Mouse (Mus musculus): ENCODE measurements around the gene Eml6.
A peak's percentile ranks its signal among the peaks of the same experiment; 100 is the strongest.

The Eml6 gene

DNA sequence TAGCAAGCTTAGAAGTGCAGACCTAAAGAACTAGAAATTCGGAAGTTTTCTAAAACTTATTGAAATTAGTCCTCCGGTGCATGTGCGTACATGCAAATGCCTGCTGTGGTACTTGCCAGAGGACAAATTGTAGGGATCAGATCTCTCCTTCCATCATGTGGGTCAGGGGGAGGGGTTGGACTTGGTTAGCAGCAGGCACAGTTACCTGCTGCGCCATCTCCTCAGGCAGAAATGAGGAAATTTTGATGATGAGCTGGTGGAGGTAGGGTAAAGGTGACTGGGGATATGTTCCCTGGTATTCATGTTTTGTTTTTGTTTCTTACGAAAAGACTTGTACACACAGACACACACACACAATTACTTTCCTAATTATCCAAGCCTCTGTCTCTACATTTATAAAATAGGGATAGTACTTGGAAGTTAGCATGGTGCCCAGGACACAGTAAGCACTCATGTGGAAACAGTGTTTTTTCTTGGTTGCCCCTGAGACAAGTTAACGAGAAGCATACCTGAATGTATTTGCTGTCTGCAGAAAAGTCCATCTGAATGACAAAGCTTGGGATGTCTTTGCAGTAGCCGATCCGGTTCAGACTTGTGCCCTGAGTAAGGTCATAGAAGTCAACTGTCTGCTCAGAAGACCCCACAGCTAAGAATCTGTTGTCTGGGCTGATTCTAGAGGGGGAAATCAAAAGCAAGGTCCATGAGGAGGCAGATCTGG, 276.9 kb downstream of the Eml6 start:
- DNase-seq (ENCODE audit: low spot score) = no peak

- no peak for DNase-seq (ENCODE audit: low spot score)
These were observed 278.0 kb downstream of the Eml6 start for GRCm38 (mm10) chr11:29747881-29748280.

- no peak for DNase-seq (ENCODE audit: low spot score)
These were observed 278.5 kb downstream of the Eml6 start for GRCm38 (mm10) chr11:29747365-29747764.

DNA sequence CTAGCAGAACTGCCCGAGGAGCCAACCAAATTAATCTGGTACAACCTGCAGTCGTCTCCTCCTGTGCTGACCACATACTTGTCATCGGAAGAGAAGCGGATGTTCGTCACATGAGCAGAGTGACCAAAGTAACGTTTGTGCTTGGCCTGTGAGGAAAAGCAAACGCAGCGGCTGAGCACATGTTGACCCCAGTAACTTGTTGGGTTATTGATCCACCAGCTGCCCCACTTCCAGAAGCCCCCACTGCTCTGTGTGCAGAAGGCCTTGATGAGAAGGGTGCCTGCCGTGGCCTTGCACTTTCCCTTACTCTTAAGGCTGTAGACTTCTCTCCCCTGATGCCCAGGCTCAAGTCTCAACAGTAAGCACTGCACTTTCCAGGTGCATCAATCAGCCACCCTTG, 279.6 kb downstream of the Eml6 start:
- DNase-seq (ENCODE audit: low spot score) = no peak

DNA sequence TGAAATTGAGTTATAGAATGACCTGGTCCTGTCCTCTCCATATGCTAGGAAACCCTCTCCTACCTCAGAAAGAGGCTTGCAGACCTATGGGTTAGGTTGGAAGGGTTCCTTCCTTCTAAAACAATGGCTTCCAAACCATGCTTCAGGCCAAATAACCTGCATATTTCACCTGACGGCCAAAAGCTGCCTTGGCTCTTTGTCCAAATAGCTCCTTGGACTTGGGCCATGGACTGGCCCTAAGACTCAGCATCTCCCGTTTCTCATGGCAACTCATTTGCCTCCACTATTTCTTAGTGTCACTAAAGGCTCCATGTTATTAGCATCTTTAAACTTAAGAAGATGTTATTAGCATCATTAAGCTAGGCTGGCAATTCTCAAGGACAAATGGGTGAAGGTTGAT, 280.3 kb downstream of the Eml6 start:
- DNase-seq (ENCODE audit: low spot score) = no peak

- no peak for DNase-seq (ENCODE audit: low spot score)
These were observed 280.9 kb downstream of the Eml6 start for GRCm38 (mm10) chr11:29744760-29745430.

GRCm38 (mm10) chr11:29739752-29740151, 286.1 kb downstream of the Eml6 start:
- no peak for DNase-seq (ENCODE audit: low spot score)

- DNase-seq (ENCODE audit: low spot score) = no peak
These were observed 297.9 kb downstream of the Eml6 start for GRCm38 (mm10) chr11:29727901-29728300.

- no peak for DNase-seq (ENCODE audit: low spot score)
These were observed 300.2 kb downstream of the Eml6 start for GRCm38 (mm10) chr11:29725610-29726009.

DNA sequence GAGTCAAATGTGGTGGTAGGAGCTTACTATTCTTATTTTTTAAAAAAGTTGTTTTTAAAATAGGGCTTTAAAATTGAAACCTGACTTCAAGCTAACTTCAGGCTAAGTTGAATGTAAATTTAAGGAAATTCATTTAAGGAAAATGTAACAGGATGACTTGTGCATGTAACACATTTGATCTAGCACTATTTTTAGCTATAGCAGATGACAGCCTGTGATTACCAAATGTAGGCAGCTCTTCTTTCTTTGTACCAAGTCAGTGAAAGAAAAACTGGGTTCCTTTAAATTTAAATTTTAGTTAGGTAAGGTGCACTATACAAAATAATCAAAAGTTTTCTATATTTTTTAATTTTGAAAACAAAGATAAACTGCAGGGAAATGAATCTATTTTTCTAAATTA, 300.7 kb downstream of the Eml6 start:
- no peak for DNase-seq (ENCODE audit: low spot score)

- DNase-seq (ENCODE audit: low spot score) = no peak
These were observed 301.6 kb downstream of the Eml6 start for GRCm38 (mm10) chr11:29724213-29724612.

GRCm38 (mm10) chr11:29719597-29719996, 306.2 kb downstream of the Eml6 start:
- DNase-seq (ENCODE audit: low spot score) = no peak

DNA sequence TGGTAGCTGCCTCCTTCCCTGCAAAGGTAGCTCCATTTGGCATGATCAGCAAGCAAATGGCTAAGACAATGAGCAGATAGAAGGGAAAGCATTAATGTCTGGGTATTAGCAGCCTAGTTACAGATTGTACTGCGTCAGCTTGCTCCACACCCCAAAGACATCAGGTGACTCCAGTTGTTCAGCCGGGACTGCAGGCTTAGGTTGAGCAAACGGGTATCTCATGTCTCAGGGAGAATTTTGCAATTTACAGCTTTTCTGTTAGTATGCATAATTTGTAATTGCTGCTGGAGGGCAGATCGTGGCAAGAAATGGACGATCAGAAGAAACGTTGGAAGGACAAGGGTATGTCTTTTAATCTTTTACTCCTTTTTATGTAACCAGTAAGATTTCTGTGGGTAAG, 307.3 kb downstream of the Eml6 start:
- no peak for DNase-seq (ENCODE audit: low spot score)

DNA sequence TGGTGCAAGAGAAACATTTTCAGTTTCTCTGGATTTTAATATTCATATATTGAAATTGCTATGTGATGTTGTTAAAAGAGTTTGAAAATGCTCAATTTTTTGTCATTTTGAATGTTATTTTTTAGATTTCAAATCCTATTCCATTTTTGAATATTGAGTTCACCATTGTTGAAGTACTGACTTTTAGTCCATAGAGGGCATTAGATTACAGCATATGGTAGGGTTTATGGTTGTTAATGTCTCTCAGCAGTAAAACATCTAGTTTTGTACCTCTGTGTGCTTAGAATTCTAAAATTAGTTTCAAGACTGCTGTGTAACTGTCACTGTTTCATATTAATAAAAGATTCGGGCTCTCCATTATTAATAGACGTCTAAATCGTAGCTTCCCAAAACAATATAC, 310.3 kb downstream of the Eml6 start:
- no peak for DNase-seq (ENCODE audit: low spot score)

GRCm38 (mm10) chr11:29714789-29715188, 311.0 kb downstream of the Eml6 start:
- peak; percentile 55 for DNase-seq (ENCODE audit: low spot score)

- DNase-seq (ENCODE audit: low spot score) = no peak
These were observed 311.7 kb downstream of the Eml6 start for GRCm38 (mm10) chr11:29714114-29714513.

GRCm38 (mm10) chr11:29709512-29709911, 316.3 kb downstream of the Eml6 start:
- peak; percentile 31 for DNase-seq (ENCODE audit: low spot score)

DNA sequence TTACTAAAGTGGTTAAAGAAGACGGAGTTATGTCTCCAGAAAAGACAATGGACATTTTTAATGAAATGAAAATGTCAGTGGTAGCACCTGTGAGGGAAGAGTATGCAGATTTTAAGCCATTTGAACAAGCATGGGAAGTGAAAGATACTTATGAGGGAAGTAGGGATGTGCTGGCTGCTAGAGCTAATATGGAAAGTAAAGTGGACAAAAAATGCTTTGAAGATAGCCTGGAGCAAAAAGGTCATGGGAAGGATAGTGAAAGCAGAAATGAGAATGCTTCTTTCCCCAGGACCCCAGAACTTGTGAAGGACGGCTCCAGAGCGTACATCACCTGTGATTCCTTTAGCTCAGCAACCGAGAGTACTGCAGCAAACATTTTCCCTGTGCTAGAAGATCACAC, 319.0 kb downstream of the Eml6 start:
- no peak for DNase-seq (ENCODE audit: low spot score)

- DNase-seq (ENCODE audit: low spot score) = no peak
These were observed 320.6 kb downstream of the Eml6 start for GRCm38 (mm10) chr11:29705263-29705662.

GRCm38 (mm10) chr11:29702721-29703120, 323.1 kb downstream of the Eml6 start:
- no peak for DNase-seq (ENCODE audit: low spot score)

DNA sequence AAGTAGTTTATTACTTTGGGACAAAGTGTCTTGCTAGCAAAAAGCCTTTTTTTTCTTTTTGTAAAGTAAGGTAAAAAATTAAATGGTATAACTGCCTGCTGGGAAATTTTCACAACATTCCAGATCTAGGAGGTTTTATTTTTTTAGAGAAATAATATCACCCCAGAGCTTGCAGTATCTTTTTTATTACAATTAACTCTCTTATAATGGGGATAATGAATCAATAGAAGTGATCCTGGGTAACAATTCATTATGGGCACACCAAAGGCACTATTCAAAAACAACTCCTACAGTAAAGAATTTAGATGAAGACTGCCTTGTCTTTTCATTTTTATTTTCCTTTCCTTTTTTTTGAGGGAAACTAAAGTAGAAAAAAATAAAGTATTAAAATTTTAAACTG, 331.1 kb downstream of the Eml6 start:
- DNase-seq (ENCODE audit: low spot score) = no peak

- peak; percentile 88 for DNase-seq (ENCODE audit: low spot score)
These were observed 332.0 kb downstream of the Eml6 start for GRCm38 (mm10) chr11:29693576-29694410.
